Mouse (Mus musculus) cerebellum, postnatal 4 days (tissue): ENCODE results near the gene Mrln.
"Not testable (repeated sequence)": the region's sequence is repeated elsewhere in the genome, so short reads cannot be mapped to it uniquely, and the experiment has no call there.

Experiments
- DNase-seq, 2 experiments: peaks; one replicate each; pipeline ENCODE4 v3.0.0; 2022; ENCODE audit warnings: low spot score in 2 of 2, mixed read lengths in 1 of 2

Mrln gene

GRCm38 (mm10) chr10:70195279-70195678, 9.2 kb upstream of the Mrln start:
- DNase-seq: no peak

- peak in 1 of 2 experiments; percentile 18 for DNase-seq
These were observed 8.7 kb upstream of the Mrln start for GRCm38 (mm10) chr10:70195786-70196185.

GRCm38 (mm10) chr10:70196666-70197065, 7.8 kb upstream of the Mrln start:
- DNase-seq: no peak

- DNase-seq: no peak
These were observed 6.9 kb upstream of the Mrln start for GRCm38 (mm10) chr10:70197601-70198000.

- DNase-seq: no peak
These were observed 6.5 kb upstream of the Mrln start for GRCm38 (mm10) chr10:70198012-70198411.

GRCm38 (mm10) chr10:70198951-70199463, 5.5 kb upstream of the Mrln start:
- DNase-seq: no peak

- DNase-seq: no peak
These were observed 4.8 kb upstream of the Mrln start for GRCm38 (mm10) chr10:70199466-70200210.

- DNase-seq: no peak
These were observed 3.5 kb upstream of the Mrln start for GRCm38 (mm10) chr10:70200889-70201500.

GRCm38 (mm10) chr10:70211281-70211680, 6.8 kb downstream of the Mrln start:
- no peak for DNase-seq

- no peak for DNase-seq
These were observed 16.5 kb downstream of the Mrln start for GRCm38 (mm10) chr10:70220971-70221370.

GRCm38 (mm10) chr10:70222231-70222630, 17.8 kb downstream of the Mrln start:
- DNase-seq: not testable (repeated sequence)

GRCm38 (mm10) chr10:70224571-70224970, 20.1 kb downstream of the Mrln start:
- no peak for DNase-seq

- no peak for DNase-seq
These were observed 21.3 kb downstream of the Mrln start for GRCm38 (mm10) chr10:70225760-70226159.

GRCm38 (mm10) chr10:70226608-70227007, 22.1 kb downstream of the Mrln start:
- no peak for DNase-seq

- no peak for DNase-seq
These were observed 25.9 kb downstream of the Mrln start for GRCm38 (mm10) chr10:70230352-70230751.

GRCm38 (mm10) chr10:70237936-70238335, 33.5 kb downstream of the Mrln start:
- no peak for DNase-seq

GRCm38 (mm10) chr10:70242751-70243444, 38.4 kb downstream of the Mrln start:
- no peak for DNase-seq

- DNase-seq: peak; percentile 30 to 59
These were observed 40.6 kb downstream of the Mrln start, which contains the start of gene Slc16a9 for GRCm38 (mm10) chr10:70244921-70245558. Gene Slc16a9, plus strand, starts transcription at chr10:70245100.

- no peak for DNase-seq
These were observed 41.1 kb downstream of the Mrln start for GRCm38 (mm10) chr10:70245559-70245945.

- no peak for DNase-seq
These were observed 41.6 kb downstream of the Mrln start for GRCm38 (mm10) chr10:70246076-70246475.

- DNase-seq: no peak
These were observed 45.9 kb downstream of the Mrln start for GRCm38 (mm10) chr10:70250354-70250753.

GRCm38 (mm10) chr10:70250766-70251165, 46.3 kb downstream of the Mrln start:
- no peak for DNase-seq
